ENCODE assay signal across 9 mouse cellular contexts in the genomic region with DNA sequence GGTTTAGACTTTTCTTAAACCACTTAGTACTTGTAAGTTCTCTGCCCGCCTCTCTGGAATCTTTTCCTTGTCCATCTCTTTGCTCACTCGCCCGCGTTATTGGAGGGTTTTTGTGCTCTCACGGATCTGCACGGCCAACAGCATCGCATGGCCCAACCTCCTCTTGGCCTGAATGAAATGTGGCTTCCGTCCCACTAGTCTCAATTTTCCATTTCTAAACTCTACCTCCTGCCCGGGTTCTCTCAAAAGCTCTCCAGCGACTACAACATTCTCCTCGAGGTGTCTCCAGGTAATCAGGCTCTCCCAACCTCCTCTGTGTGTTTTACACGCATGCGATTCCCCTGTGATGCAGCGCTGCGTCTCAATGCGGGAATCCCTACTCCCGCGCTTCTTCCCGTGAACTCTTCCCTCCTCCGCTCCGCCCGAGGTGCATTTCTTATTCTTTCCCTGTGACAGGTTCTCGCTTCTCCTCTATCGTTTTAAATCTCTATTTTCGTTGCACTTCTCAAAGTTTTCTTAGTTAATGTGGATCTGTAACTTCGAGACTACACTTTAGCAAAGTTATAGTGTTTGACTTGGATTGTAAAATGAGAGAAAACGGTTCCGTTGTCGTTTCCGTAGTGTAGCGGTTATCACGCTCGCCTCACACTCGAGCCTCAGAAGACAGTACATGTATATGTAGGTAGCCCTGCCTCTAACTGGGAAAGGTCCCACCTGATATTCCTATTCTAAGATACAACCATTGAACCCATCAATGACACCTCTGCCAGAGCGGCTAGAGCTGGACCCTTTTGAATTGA. TPM values are rescaled to one million over a fixed set of nuclear protein-coding genes. Genes with fewer than 3 reads are reported as not detected.
DNase-seq lines count a peak whose midpoint lies in the region; ATAC-seq and TF ChIP-seq lines count a peak whose summit lies in the region.
"Had no signal": no experiment of that assay in that cellular context is flagged by ENCODE, and none has a peak within 500 bp of the region (broad histone marks: within the 10 kb centered on the region; RNA-seq: fewer than 3 reads in every experiment).

No protein-coding gene starts in this region.

- H3K9ac ChIP-seq in heart, embryonic 13.5 days, result peak overlapping the region; percentile 73
- peak overlapping the region; percentile 22; the same call in 1 of the 2 replicates for H3K9ac ChIP-seq in forebrain, embryonic 12.5 days
- no peak overlapping the region for H3K9ac ChIP-seq in limb, embryonic 15.5 days
- H3K9ac ChIP-seq in stomach, embryonic 15.5 days, result no peak overlapping the region

- peaks cover 29% of the 10 kb centered on the region for H3K27me3 ChIP-seq in heart, embryonic 13.5 days (replicated peaks)
- H3K27me3 ChIP-seq in G1E (ENCODE audit: insufficient read depth, low read length), result peaks cover 24% of the 10 kb centered on the region
- peaks cover 29% of the 10 kb centered on the region for H3K27me3 ChIP-seq in forebrain, embryonic 12.5 days
- peaks cover 12% of the 10 kb centered on the region for H3K27me3 ChIP-seq in limb, embryonic 15.5 days
- H3K27me3 ChIP-seq in stomach, embryonic 15.5 days (replicated peaks), result 0 out of 2 replicates have a peak, but pooled peaks cover 6% of the 10 kb centered on the region

- intact Hi-C loops in left cerebral cortex, postnatal 4 days (cut with DNase I), result loop anchor here (10.0 kb wide), 1 partner anchor 1231 kb away; no protein-coding TSS in a partner anchor

- H3K4me3 ChIP-seq in heart, embryonic 13.5 days, result peak overlapping the region; percentile 57
- H3K4me3 ChIP-seq in G1E (ENCODE audit: low read depth, low read length), result peak overlapping the region; percentile 67
- peak overlapping the region; percentile 43 for H3K4me3 ChIP-seq in forebrain, embryonic 12.5 days (replicated peaks)
- H3K4me3 ChIP-seq in limb, embryonic 15.5 days, result peak overlapping the region; percentile 45
- H3K4me3 ChIP-seq in stomach, embryonic 15.5 days (replicated peaks), result peak overlapping the region; percentile 48

- no peak for TF ChIP-seq CTCF in G1E (IDR thresholded peaks at IDR 0.05; ENCODE audit: low read depth, low read length)

- no peak for ATAC-seq in heart, embryonic 13.5 days (ENCODE audit: extremely low read depth, insufficient number of reproducible peaks, low FRiP score, low TSS enrichment)
- ATAC-seq in G1E (ENCODE audit: extremely low read depth, insufficient number of reproducible peaks, low FRiP score, poor library complexity, severe bottlenecking), result no peak
- ATAC-seq in forebrain, embryonic 12.5 days (ENCODE audit: low FRiP score), result peak; percentile 70; the same call in 1 of the 2 replicates
- no peak for ATAC-seq in limb, embryonic 15.5 days (ENCODE audit: insufficient number of reproducible peaks, low FRiP score, low TSS enrichment, low read depth)
- ATAC-seq in stomach, embryonic 15.5 days (ENCODE audit: insufficient read depth, low FRiP score, low read depth), result no peak

- peak overlapping the region; percentile 93 for H3K4me2 ChIP-seq in heart, embryonic 13.5 days
- peak overlapping the region; percentile 61 for H3K4me2 ChIP-seq in forebrain, embryonic 12.5 days
- peak overlapping the region; percentile 77 for H3K4me2 ChIP-seq in limb, embryonic 15.5 days
- H3K4me2 ChIP-seq in stomach, embryonic 15.5 days, result peak overlapping the region; percentile 84

- H3K9me3 ChIP-seq in heart, embryonic 13.5 days, result no peaks in the 10 kb centered on the region
- no peaks in the 10 kb centered on the region for H3K9me3 ChIP-seq in G1E (replicated peaks)
- no peaks in the 10 kb centered on the region for H3K9me3 ChIP-seq in forebrain, embryonic 12.5 days
- H3K9me3 ChIP-seq in limb, embryonic 15.5 days, result no peaks in the 10 kb centered on the region
- no peaks in the 10 kb centered on the region for H3K9me3 ChIP-seq in stomach, embryonic 15.5 days

- no peaks in the 10 kb centered on the region for H3K36me3 ChIP-seq in heart, embryonic 13.5 days
- no peaks in the 10 kb centered on the region for H3K36me3 ChIP-seq in G1E (replicated peaks)
- H3K36me3 ChIP-seq in forebrain, embryonic 12.5 days (replicated peaks), result no peaks in the 10 kb centered on the region
- no peaks in the 10 kb centered on the region for H3K36me3 ChIP-seq in limb, embryonic 15.5 days
- H3K36me3 ChIP-seq in stomach, embryonic 15.5 days, result no peaks in the 10 kb centered on the region

- no peak overlapping the region for H3K27ac ChIP-seq in heart, embryonic 13.5 days (replicated peaks)
- no peak overlapping the region for H3K27ac ChIP-seq in forebrain, embryonic 12.5 days
- H3K27ac ChIP-seq in limb, embryonic 15.5 days, result no peak overlapping the region
- H3K27ac ChIP-seq in stomach, embryonic 15.5 days, result no peak overlapping the region

- no peak for DNase-seq in heart, postnatal 4 days
- no peak for DNase-seq in G1E (ENCODE audit: low spot score)
- no peak for DNase-seq in left cerebral cortex, postnatal 4 days
- no peak for DNase-seq in testis, postnatal 14 days (ENCODE audit: low spot score)

- WGBS in heart, embryonic 13.5 days, result 1% methylated on average over 35 of the region's 35 CpGs
- WGBS in forebrain, embryonic 12.5 days, result under 1% methylated on average over 35 of the region's 35 CpGs
- WGBS in limb, embryonic 15.5 days, result 2% methylated on average over 35 of the region's 35 CpGs
- WGBS in stomach, embryonic 15.5 days, result under 1% methylated on average over 35 of the region's 35 CpGs

- H3K4me1 ChIP-seq in heart, embryonic 13.5 days, result peaks cover 22% of the 10 kb centered on the region
- peaks cover 27% of the 10 kb centered on the region for H3K4me1 ChIP-seq in G1E (ENCODE audit: insufficient read depth, low read depth, low read length)
- peaks cover 7% of the 10 kb centered on the region for H3K4me1 ChIP-seq in forebrain, embryonic 12.5 days
- H3K4me1 ChIP-seq in limb, embryonic 15.5 days, result 0 out of 2 replicates have a peak, but pooled peaks cover 7% of the 10 kb centered on the region
- H3K4me1 ChIP-seq in stomach, embryonic 15.5 days, result peaks cover 7% of the 10 kb centered on the region; the same call in 1 of the 2 replicates

RNA-seq across cellular contexts. Expression of gene Vmn1r223, which starts 39.2 kb away (rescaled TPM):
- not detected in 2 replicates for polyA plus RNA-seq in heart, embryonic 13.5 days (2015; fragmentation: Nextera tagmentation; extraction: Ambion mirVana)
- total RNA-seq in heart, postnatal 4 days (2021), result not detected
- total RNA-seq in G1E (2014; fragmentation: Nextera tagmentation), result not detected in 2 replicates
- total RNA-seq in G1E (2017), result 0.06 and 0.22 TPM in 2 replicates
- polyA plus RNA-seq in G1E (2012), result not detected in 2 replicates
- polyA plus RNA-seq in forebrain, embryonic 12.5 days (2016; fragmentation: Nextera tagmentation; extraction: Ambion mirVana), result not detected in 2 replicates
- polyA plus RNA-seq in limb, embryonic 15.5 days (2015; fragmentation: Nextera tagmentation; extraction: Ambion mirVana), result not detected in 2 replicates
- not detected in 2 replicates for polyA plus RNA-seq in stomach, embryonic 15.5 days (2015; fragmentation: Nextera tagmentation; extraction: Ambion mirVana)
- not detected for total RNA-seq in left cerebral cortex, postnatal 4 days (2021)
- total RNA-seq: neutrophil, adult 5-6 weeks had no signal

RNA-seq across cellular contexts. Expression of gene Vmn1r222, which starts 50.4 kb away (rescaled TPM):
- polyA plus RNA-seq in heart, embryonic 13.5 days (2015; fragmentation: Nextera tagmentation; extraction: Ambion mirVana), result not detected in 2 replicates
- total RNA-seq in heart, postnatal 4 days (2021), result not detected
- not detected in 2 replicates for total RNA-seq in G1E (2014; fragmentation: Nextera tagmentation)
- not detected in 2 replicates for total RNA-seq in G1E (2017)
- not detected in 2 replicates for polyA plus RNA-seq in G1E (2012)
- not detected in 2 replicates for polyA plus RNA-seq in forebrain, embryonic 12.5 days (2016; fragmentation: Nextera tagmentation; extraction: Ambion mirVana)
- polyA plus RNA-seq in limb, embryonic 15.5 days (2015; fragmentation: Nextera tagmentation; extraction: Ambion mirVana), result not detected in 2 replicates
- not detected in 2 replicates for polyA plus RNA-seq in stomach, embryonic 15.5 days (2015; fragmentation: Nextera tagmentation; extraction: Ambion mirVana)
- total RNA-seq in left cerebral cortex, postnatal 4 days (2021), result not detected
- total RNA-seq: neutrophil, adult 5-6 weeks had no signal

Comparison
In these comparisons a context has a peak if more than half of its experiments do, and no peak if none do; other contexts are left out.
1. H3K9ac ChIP-seq: peak in heart, embryonic 13.5 days (single experiment) and forebrain, embryonic 12.5 days (single experiment); none in limb, embryonic 15.5 days (single experiment) and stomach, embryonic 15.5 days (single experiment).
2. Peak in every context shown above with its lines, with median percentiles within 50 percentile points of each other: H3K4me2 ChIP-seq and H3K4me3 ChIP-seq.